Mouse (Mus musculus): ENCODE measurements around the gene Myo3b. TPM values are rescaled to one million over a fixed set of nuclear protein-coding genes. Genes with fewer than 3 reads are reported as not detected.

Myo3b gene
- total and polyA plus RNA-seq, 3 experiments = 0.08 TPM; not detected in 2

DNA sequence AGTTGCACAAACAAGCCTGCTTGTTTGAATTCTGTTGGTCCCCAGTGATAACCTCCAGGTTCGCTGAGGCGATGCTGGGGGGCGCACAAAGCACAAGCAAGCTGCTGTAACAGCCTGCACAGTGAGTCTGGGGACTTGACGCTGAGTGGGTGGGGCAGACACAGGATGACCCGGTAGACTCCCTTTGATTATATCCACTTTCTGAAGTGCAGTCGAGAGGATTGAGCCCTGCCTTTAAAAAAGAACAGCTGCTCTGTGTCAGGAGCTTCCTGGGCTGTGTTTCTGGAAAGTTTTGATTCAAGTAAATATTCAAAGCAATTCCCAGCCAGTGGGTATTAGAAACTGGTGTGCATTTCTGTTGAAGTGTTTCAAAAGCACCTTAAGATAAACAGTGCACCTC, 341.0 kb downstream of the Myo3b start:
- no peak for DNase-seq
- no peak for TF ChIP-seq POLR2A (IDR thresholded peaks at IDR 0.05; ENCODE audit: insufficient read depth, low read depth, low read length)
- TF ChIP-seq EP300 (IDR thresholded peaks at IDR 0.05; ENCODE audit: insufficient read depth, low read depth, low read length) = no peak
- TF ChIP-seq CTCF (IDR thresholded peaks at IDR 0.05) = no peak
- WGBS = 26% methylated on average over 6 of the region's 6 CpGs
- Histone ChIP-seq H3K27me3 (ENCODE audit: control insufficient read depth, insufficient read depth, low read length) (0 out of 2 replicates have a peak, but pooled peaks cover 2% of the 10 kb centered on the region), H3K27ac (no peak overlapping the region), H3K4me3 (no peak overlapping the region), H3K9ac (ENCODE audit: low read depth, low read length) (no peak overlapping the region), H3K4me1 (ENCODE audit: control insufficient read depth, insufficient read depth, low read length) (no peaks in the 10 kb centered on the region), H3K36me3 (ENCODE audit: control insufficient read depth, insufficient read depth, low read length) (no peaks in the 10 kb centered on the region), H3K79me2 (replicated peaks; ENCODE audit: control insufficient read depth, insufficient read depth, low read length) (no peaks in the 10 kb centered on the region)
- intact Hi-C loops (cut with DNase I) = no loop called here

GRCm38 (mm10) chr2:70388645-70389044, 349.7 kb downstream of the Myo3b start:
- intact Hi-C loops (cut with DNase I) = no loop called here
- TF ChIP-seq EP300 (IDR thresholded peaks at IDR 0.05; ENCODE audit: insufficient read depth, low read depth, low read length) (no peak), CTCF (IDR thresholded peaks at IDR 0.05) (no peak), POLR2A (IDR thresholded peaks at IDR 0.05; ENCODE audit: insufficient read depth, low read depth, low read length) (no peak)
- no peaks in the 10 kb centered on the region for H3K4me1 ChIP-seq (ENCODE audit: control insufficient read depth, insufficient read depth, low read length)
- no peak overlapping the region for H3K27ac ChIP-seq
- DNase-seq = no peak
- no peak overlapping the region for H3K9ac ChIP-seq (ENCODE audit: low read depth, low read length)
- H3K27me3 ChIP-seq (ENCODE audit: control insufficient read depth, insufficient read depth, low read length) = no peaks in the 10 kb centered on the region
- WGBS = 36% methylated on average over 6 of the region's 6 CpGs
- no peaks in the 10 kb centered on the region for H3K36me3 ChIP-seq (ENCODE audit: control insufficient read depth, insufficient read depth, low read length)
- H3K79me2 ChIP-seq (replicated peaks; ENCODE audit: control insufficient read depth, insufficient read depth, low read length) = no peaks in the 10 kb centered on the region
- no peak overlapping the region for H3K4me3 ChIP-seq

DNA sequence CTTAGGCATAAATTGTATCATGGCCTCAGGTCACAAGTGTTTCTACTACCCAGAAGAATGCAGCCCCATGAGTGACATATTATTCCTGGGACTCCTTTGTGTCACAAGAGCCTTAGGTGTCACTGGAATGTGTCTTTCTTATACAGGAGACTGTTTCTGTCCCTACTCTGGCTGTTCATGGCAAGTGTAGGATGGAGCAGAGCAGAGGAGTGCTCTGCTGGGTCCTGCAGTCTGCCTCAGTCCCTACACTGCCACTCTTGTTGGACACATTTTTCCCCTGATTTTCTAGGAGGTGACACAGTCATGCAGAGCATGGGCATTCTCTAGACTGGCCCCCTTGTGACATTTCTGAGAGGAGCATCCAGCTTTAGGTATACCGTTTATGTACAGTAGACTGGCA, 350.2 kb downstream of the Myo3b start:
- TF ChIP-seq CTCF (IDR thresholded peaks at IDR 0.05) = no peak
- no peak for TF ChIP-seq EP300 (IDR thresholded peaks at IDR 0.05; ENCODE audit: insufficient read depth, low read depth, low read length)
- H3K27me3 ChIP-seq (ENCODE audit: control insufficient read depth, insufficient read depth, low read length) = no peaks in the 10 kb centered on the region
- no peak overlapping the region for H3K4me3 ChIP-seq
- no peaks in the 10 kb centered on the region for H3K36me3 ChIP-seq (ENCODE audit: control insufficient read depth, insufficient read depth, low read length)
- WGBS = 87% methylated on average over 1 of the region's 1 CpGs
- intact Hi-C loops (cut with DNase I) = no loop called here
- H3K4me1 ChIP-seq (ENCODE audit: control insufficient read depth, insufficient read depth, low read length) = no peaks in the 10 kb centered on the region
- no peak for DNase-seq
- no peaks in the 10 kb centered on the region for H3K79me2 ChIP-seq (replicated peaks; ENCODE audit: control insufficient read depth, insufficient read depth, low read length)
- H3K9ac ChIP-seq (ENCODE audit: low read depth, low read length) = no peak overlapping the region
- no peak overlapping the region for H3K27ac ChIP-seq

GRCm38 (mm10) chr2:70397734-70398276, 358.9 kb downstream of the Myo3b start:
- no peak for DNase-seq
- Histone ChIP-seq H3K36me3 (ENCODE audit: control insufficient read depth, insufficient read depth, low read length) (no peaks in the 10 kb centered on the region), H3K27me3 (ENCODE audit: control insufficient read depth, insufficient read depth, low read length) (no peaks in the 10 kb centered on the region), H3K4me3 (no peak overlapping the region), H3K9ac (ENCODE audit: low read depth, low read length) (no peak overlapping the region), H3K27ac (no peak overlapping the region), H3K4me1 (ENCODE audit: control insufficient read depth, insufficient read depth, low read length) (no peaks in the 10 kb centered on the region), H3K79me2 (replicated peaks; ENCODE audit: control insufficient read depth, insufficient read depth, low read length) (no peaks in the 10 kb centered on the region)
- intact Hi-C loops (cut with DNase I) = no loop called here
- no peak for TF ChIP-seq POLR2A (IDR thresholded peaks at IDR 0.05; ENCODE audit: insufficient read depth, low read depth, low read length)
- TF ChIP-seq CTCF (IDR thresholded peaks at IDR 0.05) = no peak
- no peak for TF ChIP-seq EP300 (IDR thresholded peaks at IDR 0.05; ENCODE audit: insufficient read depth, low read depth, low read length)
- WGBS = 76% methylated on average over 9 of the region's 9 CpGs

DNA sequence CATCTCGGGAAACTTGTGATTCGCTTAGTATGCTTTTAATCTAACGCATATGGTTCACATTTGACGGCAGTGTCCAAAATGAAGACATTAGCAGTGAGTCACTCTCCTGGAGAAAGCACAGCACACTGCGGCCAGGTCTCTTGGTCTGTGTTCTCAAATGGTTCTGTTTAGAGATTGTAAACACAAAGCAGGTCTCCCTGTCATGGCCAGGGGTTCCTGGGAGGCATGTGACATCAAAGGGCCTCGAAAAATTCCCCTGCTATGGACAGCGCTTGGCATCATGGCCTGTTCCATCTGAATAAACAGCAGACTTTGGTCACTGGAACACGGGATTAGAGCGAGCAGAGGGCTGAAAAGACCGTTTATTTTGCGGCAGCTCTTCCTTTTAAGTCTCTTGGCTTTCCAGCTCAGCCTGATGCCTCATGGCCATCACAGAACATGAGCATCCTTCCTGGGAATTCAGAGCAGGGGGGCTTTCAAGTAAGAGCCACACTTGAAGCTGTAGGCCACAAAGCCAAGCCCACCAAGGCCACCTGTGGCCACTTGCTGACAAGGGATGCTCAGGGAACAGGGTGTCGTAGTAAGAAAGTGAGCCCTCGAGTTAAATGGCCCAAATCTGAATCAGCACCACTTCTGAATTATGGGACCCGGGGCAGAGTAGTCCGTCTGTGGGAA, 360.7 kb downstream of the Myo3b start:
- no peaks in the 10 kb centered on the region for H3K27me3 ChIP-seq (ENCODE audit: control insufficient read depth, insufficient read depth, low read length)
- WGBS = 79% methylated on average over 15 of the region's 15 CpGs
- H3K4me1 ChIP-seq (ENCODE audit: control insufficient read depth, insufficient read depth, low read length) = no peaks in the 10 kb centered on the region
- TF ChIP-seq POLR2A (IDR thresholded peaks at IDR 0.05; ENCODE audit: insufficient read depth, low read depth, low read length) = no peak
- TF ChIP-seq EP300 (IDR thresholded peaks at IDR 0.05; ENCODE audit: insufficient read depth, low read depth, low read length) = no peak
- no peak for TF ChIP-seq CTCF (IDR thresholded peaks at IDR 0.05)
- H3K9ac ChIP-seq (ENCODE audit: low read depth, low read length) = no peak overlapping the region
- H3K4me3 ChIP-seq = no peak overlapping the region
- H3K36me3 ChIP-seq (ENCODE audit: control insufficient read depth, insufficient read depth, low read length) = no peaks in the 10 kb centered on the region
- DNase-seq = no peak
- intact Hi-C loops (cut with DNase I) = no loop called here
- H3K27ac ChIP-seq = no peak overlapping the region
- no peaks in the 10 kb centered on the region for H3K79me2 ChIP-seq (replicated peaks; ENCODE audit: control insufficient read depth, insufficient read depth, low read length)

DNA sequence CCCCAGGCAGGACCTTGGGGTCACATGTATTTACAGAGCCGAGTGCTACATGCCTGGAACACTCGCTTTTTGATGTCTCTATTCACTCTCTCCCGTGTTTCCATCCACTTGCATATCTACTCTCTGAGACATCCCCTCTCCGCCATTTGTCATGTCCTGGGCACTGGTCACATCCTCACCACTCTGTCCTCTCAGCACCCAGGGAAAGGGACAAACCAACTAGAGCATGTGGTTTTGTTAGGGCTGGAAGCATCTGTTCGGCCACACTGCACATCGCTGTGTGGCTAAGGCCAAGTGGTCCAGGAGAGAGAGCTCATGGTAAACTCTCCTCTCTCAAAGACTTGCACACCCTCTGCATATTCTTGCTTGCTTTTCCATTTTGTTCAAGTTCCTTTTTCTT, 361.4 kb downstream of the Myo3b start:
- intact Hi-C loops (cut with DNase I) = no loop called here
- DNase-seq = no peak
- Histone ChIP-seq H3K79me2 (replicated peaks; ENCODE audit: control insufficient read depth, insufficient read depth, low read length) (no peaks in the 10 kb centered on the region), H3K9ac (ENCODE audit: low read depth, low read length) (no peak overlapping the region), H3K27ac (no peak overlapping the region), H3K4me3 (no peak overlapping the region), H3K27me3 (ENCODE audit: control insufficient read depth, insufficient read depth, low read length) (no peaks in the 10 kb centered on the region), H3K36me3 (ENCODE audit: control insufficient read depth, insufficient read depth, low read length) (no peaks in the 10 kb centered on the region), H3K4me1 (ENCODE audit: control insufficient read depth, insufficient read depth, low read length) (no peaks in the 10 kb centered on the region)
- no peak for TF ChIP-seq EP300 (IDR thresholded peaks at IDR 0.05; ENCODE audit: insufficient read depth, low read depth, low read length)
- TF ChIP-seq CTCF (IDR thresholded peaks at IDR 0.05) = no peak
- TF ChIP-seq POLR2A (IDR thresholded peaks at IDR 0.05; ENCODE audit: insufficient read depth, low read depth, low read length) = no peak
- 82% methylated on average over 6 of the region's 6 CpGs for WGBS

Data from heart, adult 2 months (tissue).